Mouse (Mus musculus): ENCODE measurements around the gene Cmc2.

Cmc2 gene

GRCm38 (mm10) chr8:116946268-116946838 lies 25.1 kb upstream of the Cmc2 start:
- Histone ChIP-seq H3K36me3 (ENCODE audit: insufficient read depth, low read length) (peaks cover 29% of the 10 kb centered on the region), H3K27me3 (ENCODE audit: insufficient read depth, low read length) (no peaks in the 10 kb centered on the region), H3K4me3 (replicated peaks; ENCODE audit: low read length) (peak overlapping the region; percentile 62), H3K4me1 (replicated peaks; ENCODE audit: low read depth, low read length) (peaks cover 82% of the 10 kb centered on the region), H3K9me3 (ENCODE audit: low read length) (no peaks in the 10 kb centered on the region)
- no peak for TF ChIP-seq NANOG (IDR thresholded peaks at IDR 0.05; ENCODE audit: borderline replicate concordance, low read length)
- TF ChIP-seq POU5F1 (IDR thresholded peaks at IDR 0.05; ENCODE audit: borderline replicate concordance, low read length), result no peak
- no peak for TF ChIP-seq CTCF (conservative IDR thresholded peaks at IDR 0.05; ENCODE audit: low read length)

- no peaks in the 10 kb centered on the region for H3K9me3 ChIP-seq (ENCODE audit: low read length)
- peaks cover 73% of the 10 kb centered on the region for H3K4me1 ChIP-seq (replicated peaks; ENCODE audit: low read depth, low read length)
- peak overlapping the region; percentile 97 for H3K4me3 ChIP-seq (replicated peaks; ENCODE audit: low read length)
- H3K36me3 ChIP-seq (ENCODE audit: insufficient read depth, low read length), result peaks cover 39% of the 10 kb centered on the region
- H3K27me3 ChIP-seq (ENCODE audit: insufficient read depth, low read length), result no peaks in the 10 kb centered on the region
- no peak for TF ChIP-seq POU5F1 (IDR thresholded peaks at IDR 0.05; ENCODE audit: borderline replicate concordance, low read length)
- no peak for TF ChIP-seq CTCF (conservative IDR thresholded peaks at IDR 0.05; ENCODE audit: low read length)
- no peak for TF ChIP-seq NANOG (IDR thresholded peaks at IDR 0.05; ENCODE audit: borderline replicate concordance, low read length)
Observed at GRCm38 (mm10) chr8:116945169-116945910, 24.1 kb upstream of the Cmc2 start.

GRCm38 (mm10) chr8:116944385-116944696 lies 23.1 kb upstream of the Cmc2 start:
- H3K9me3 ChIP-seq (ENCODE audit: low read length), result no peaks in the 10 kb centered on the region

GRCm38 (mm10) chr8:116943555-116944384 lies 22.5 kb upstream of the Cmc2 start:
- Histone ChIP-seq H3K4me3 (replicated peaks; ENCODE audit: low read length) (peak overlapping the region; percentile 97), H3K27me3 (ENCODE audit: insufficient read depth, low read length) (no peaks in the 10 kb centered on the region), H3K4me1 (replicated peaks; ENCODE audit: low read depth, low read length) (peaks cover 57% of the 10 kb centered on the region), H3K36me3 (ENCODE audit: insufficient read depth, low read length) (peaks cover 44% of the 10 kb centered on the region), H3K9me3 (ENCODE audit: low read length) (no peaks in the 10 kb centered on the region)
- no peak for TF ChIP-seq CTCF (conservative IDR thresholded peaks at IDR 0.05; ENCODE audit: low read length)
- TF ChIP-seq NANOG (IDR thresholded peaks at IDR 0.05; ENCODE audit: borderline replicate concordance, low read length), result no peak
- TF ChIP-seq POU5F1 (IDR thresholded peaks at IDR 0.05; ENCODE audit: borderline replicate concordance, low read length), result no peak

More at GRCm38 (mm10) chr8:116944385-116944696, 23.1 kb upstream of the Cmc2 start:
- Histone ChIP-seq H3K4me1 (replicated peaks; ENCODE audit: low read depth, low read length) (peaks cover 63% of the 10 kb centered on the region), H3K4me3 (replicated peaks; ENCODE audit: low read length) (peak overlapping the region; percentile 97), H3K36me3 (ENCODE audit: insufficient read depth, low read length) (peaks cover 41% of the 10 kb centered on the region), H3K27me3 (ENCODE audit: insufficient read depth, low read length) (no peaks in the 10 kb centered on the region)
- TF ChIP-seq CTCF (conservative IDR thresholded peaks at IDR 0.05; ENCODE audit: low read length) (no peak), POU5F1 (IDR thresholded peaks at IDR 0.05; ENCODE audit: borderline replicate concordance, low read length) (no peak), NANOG (IDR thresholded peaks at IDR 0.05; ENCODE audit: borderline replicate concordance, low read length) (no peak)

- Histone ChIP-seq H3K36me3 (ENCODE audit: insufficient read depth, low read length) (peaks cover 48% of the 10 kb centered on the region), H3K4me3 (replicated peaks; ENCODE audit: low read length) (peak within 1 kb of the TSS; percentile 97), H3K27me3 (ENCODE audit: insufficient read depth, low read length) (no peaks in the 10 kb centered on the region), H3K9me3 (ENCODE audit: low read length) (no peaks in the 10 kb centered on the region), H3K4me1 (replicated peaks; ENCODE audit: low read depth, low read length) (peaks cover 51% of the 10 kb centered on the region)
- TF ChIP-seq CTCF (conservative IDR thresholded peaks at IDR 0.05; ENCODE audit: low read length) (no peak), POU5F1 (IDR thresholded peaks at IDR 0.05; ENCODE audit: borderline replicate concordance, low read length) (no peak), NANOG (IDR thresholded peaks at IDR 0.05; ENCODE audit: borderline replicate concordance, low read length) (no peak)
Observed at GRCm38 (mm10) chr8:116943161-116943554, 21.9 kb upstream of the Cmc2 start, which contains the start of gene Atmin. Atmin (plus strand) TSS chr8:116943393.

GRCm38 (mm10) chr8:116942284-116943058 lies 21.2 kb upstream of the Cmc2 start:
- Histone ChIP-seq H3K4me1 (replicated peaks; ENCODE audit: low read depth, low read length) (peaks cover 44% of the 10 kb centered on the region), H3K9me3 (ENCODE audit: low read length) (no peaks in the 10 kb centered on the region), H3K27me3 (ENCODE audit: insufficient read depth, low read length) (no peaks in the 10 kb centered on the region), H3K4me3 (replicated peaks; ENCODE audit: low read length) (no peak overlapping the region), H3K36me3 (ENCODE audit: insufficient read depth, low read length) (peaks cover 55% of the 10 kb centered on the region)
- no peak for TF ChIP-seq CTCF (conservative IDR thresholded peaks at IDR 0.05; ENCODE audit: low read length)
- TF ChIP-seq POU5F1 (IDR thresholded peaks at IDR 0.05; ENCODE audit: borderline replicate concordance, low read length), result no peak
- no peak for TF ChIP-seq NANOG (IDR thresholded peaks at IDR 0.05; ENCODE audit: borderline replicate concordance, low read length)

GRCm38 (mm10) chr8:116935506-116935905 lies 14.3 kb upstream of the Cmc2 start:
- H3K36me3 ChIP-seq (ENCODE audit: insufficient read depth, low read length), result peaks cover 95% of the 10 kb centered on the region
- no peaks in the 10 kb centered on the region for H3K27me3 ChIP-seq (ENCODE audit: insufficient read depth, low read length)
- H3K4me1 ChIP-seq (replicated peaks; ENCODE audit: low read depth, low read length), result peaks cover 30% of the 10 kb centered on the region
- no peak overlapping the region for H3K4me3 ChIP-seq (replicated peaks; ENCODE audit: low read length)
- TF ChIP-seq CTCF (conservative IDR thresholded peaks at IDR 0.05; ENCODE audit: low read length) (no peak), NANOG (IDR thresholded peaks at IDR 0.05; ENCODE audit: borderline replicate concordance, low read length) (no peak), POU5F1 (IDR thresholded peaks at IDR 0.05; ENCODE audit: borderline replicate concordance, low read length) (no peak)
- H3K9me3 ChIP-seq (ENCODE audit: low read length), result no peaks in the 10 kb centered on the region
